Mouse (Mus musculus): ENCODE measurements around the gene Mad2l2.
A peak's percentile ranks its signal among the peaks of the same experiment; 100 is the strongest.

Gene Mad2l2

GRCm38 (mm10) chr4:148130133-148130532 is at the start of gene Mad2l2:
TSS of gene Mad2l2 (plus strand) at chr4:148130384.
- DNase-seq, result peak; percentile 44

GRCm38 (mm10) chr4:148080597-148080973 is 49.6 kb upstream of the Mad2l2 start:
- no peak for DNase-seq

- DNase-seq, result no peak
These were observed 49.0 kb upstream of the Mad2l2 start for GRCm38 (mm10) chr4:148081201-148081600.

GRCm38 (mm10) chr4:148082257-148083044 is 47.7 kb upstream of the Mad2l2 start:
- DNase-seq, result peak; percentile 64

GRCm38 (mm10) chr4:148083176-148083899 is 46.8 kb upstream of the Mad2l2 start:
- DNase-seq, result no peak

- no peak for DNase-seq
These were observed 45.9 kb upstream of the Mad2l2 start for GRCm38 (mm10) chr4:148084261-148084714.

GRCm38 (mm10) chr4:148085131-148085906 is 44.9 kb upstream of the Mad2l2 start:
- no peak for DNase-seq

- DNase-seq, result no peak
These were observed 44.3 kb upstream of the Mad2l2 start for GRCm38 (mm10) chr4:148085907-148086305.

- no peak for DNase-seq
These were observed 42.9 kb upstream of the Mad2l2 start for GRCm38 (mm10) chr4:148087091-148087906.

GRCm38 (mm10) chr4:148087907-148088527 is 42.2 kb upstream of the Mad2l2 start, which contains the start of gene Agtrap:
TSS of gene Agtrap (minus strand) at chr4:148088031.
- DNase-seq, result peak; percentile 93

GRCm38 (mm10) chr4:148089166-148089565 is 41.0 kb upstream of the Mad2l2 start:
- no peak for DNase-seq

GRCm38 (mm10) chr4:148091181-148091580 is 39.0 kb upstream of the Mad2l2 start:
- no peak for DNase-seq

- no peak for DNase-seq
These were observed 37.5 kb upstream of the Mad2l2 start for GRCm38 (mm10) chr4:148092551-148093271.

GRCm38 (mm10) chr4:148094161-148094560 is 36.0 kb upstream of the Mad2l2 start:
- DNase-seq, result no peak

- DNase-seq, result no peak
These were observed 35.1 kb upstream of the Mad2l2 start for GRCm38 (mm10) chr4:148095081-148095480.

GRCm38 (mm10) chr4:148097936-148098335 is 32.2 kb upstream of the Mad2l2 start:
- DNase-seq, result no peak

- DNase-seq, result no peak
These were observed 31.5 kb upstream of the Mad2l2 start for GRCm38 (mm10) chr4:148098666-148099065.

- DNase-seq, result peak; percentile 73
These were observed 28.2 kb upstream of the Mad2l2 start for GRCm38 (mm10) chr4:148101801-148102527.

- no peak for DNase-seq
These were observed 26.0 kb upstream of the Mad2l2 start for GRCm38 (mm10) chr4:148104146-148104545.

GRCm38 (mm10) chr4:148107621-148108291 is 22.4 kb upstream of the Mad2l2 start:
- peak; percentile 47 for DNase-seq
